Mouse (Mus musculus): ENCODE measurements around the gene Hist2h3c2. TPM values are rescaled to one million over a fixed set of nuclear protein-coding genes. Genes with fewer than 3 reads are reported as not detected.
"Not testable (repeated sequence)": the region's sequence is repeated elsewhere in the genome, so short reads cannot be mapped to it uniquely, and the experiment has no call there.

Hist2h3c2 gene
- polyA plus RNA-seq (2014; fragmentation: Nextera tagmentation; extraction: Ambion mirVana): 5.2 and 9.1 TPM in 2 replicates

DNA sequence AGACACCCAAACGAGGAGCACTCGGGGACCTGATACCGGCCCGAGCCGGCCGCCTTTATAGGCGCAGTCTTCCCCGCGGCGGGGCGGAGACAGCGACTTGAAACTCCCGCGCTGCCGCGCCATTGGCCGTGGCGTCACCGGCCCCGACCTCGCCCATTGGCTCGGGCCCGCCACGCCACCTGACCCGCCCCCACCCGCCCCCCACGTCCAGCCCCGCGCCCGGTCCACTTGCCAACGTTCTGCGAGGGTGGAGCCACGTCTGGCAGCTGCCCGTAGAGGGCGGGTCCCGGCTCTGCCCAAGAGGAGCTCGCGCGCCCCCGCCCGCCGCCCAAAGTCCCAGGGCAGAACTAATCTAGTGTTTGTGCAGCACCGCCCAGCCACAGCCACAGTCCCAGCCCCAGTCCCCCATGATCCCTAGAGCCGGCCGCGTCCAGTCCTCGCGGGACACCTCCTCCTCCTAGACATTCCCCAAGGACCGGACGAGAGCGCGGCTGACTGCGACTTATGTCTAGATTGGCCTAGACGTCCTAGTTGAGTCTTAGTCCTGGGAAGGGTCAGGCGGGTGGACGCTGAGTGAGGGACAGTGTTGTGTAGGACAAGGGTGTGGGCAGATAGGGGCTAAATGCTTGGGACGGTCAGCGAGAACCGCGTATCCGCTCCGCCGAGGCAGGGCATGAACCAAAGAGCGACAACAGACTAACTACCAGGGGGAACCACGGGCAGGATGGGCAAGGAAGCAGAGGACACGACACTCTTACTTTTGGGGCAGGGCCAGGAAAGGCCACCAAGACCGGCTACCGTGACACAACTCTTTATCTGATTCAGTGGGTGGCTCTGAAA, at the start of gene Hist2h3c2:
Gene Hist2h3c2 (minus strand): TSS at position 174 of the 840 bp plus-strand sequence.
- DNase-seq (ENCODE audit: low spot score); H3K9me3 ChIP-seq (replicated peaks; ENCODE audit: control insufficient read depth, low read length); H3K36me3 ChIP-seq (ENCODE audit: control insufficient read depth, insufficient read depth, low read length); H3K27me3 ChIP-seq (replicated peaks; ENCODE audit: control insufficient read depth, insufficient read depth, low read length): not testable (repeated sequence)
- Histone ChIP-seq H3K4me2 (ENCODE audit: low read length) (peak within 1 kb of the TSS; percentile 57), H3K4me3 (ENCODE audit: low read depth, low read length) (peak within 1 kb of the TSS; percentile 37), H3K4me1 (ENCODE audit: control insufficient read depth, insufficient read depth, low read length) (peaks cover 20% of the 10 kb centered on the region; the same call in 1 of the 2 replicates), H3K27ac (ENCODE audit: low read depth, low read length) (peak within 1 kb of the TSS; percentile 66), H3K9ac (ENCODE audit: low read length) (peak within 1 kb of the TSS; percentile 74)
- peak; percentile 88 for ATAC-seq
- WGBS: 0% methylated on average over 17 of the region's 68 CpGs

DNA sequence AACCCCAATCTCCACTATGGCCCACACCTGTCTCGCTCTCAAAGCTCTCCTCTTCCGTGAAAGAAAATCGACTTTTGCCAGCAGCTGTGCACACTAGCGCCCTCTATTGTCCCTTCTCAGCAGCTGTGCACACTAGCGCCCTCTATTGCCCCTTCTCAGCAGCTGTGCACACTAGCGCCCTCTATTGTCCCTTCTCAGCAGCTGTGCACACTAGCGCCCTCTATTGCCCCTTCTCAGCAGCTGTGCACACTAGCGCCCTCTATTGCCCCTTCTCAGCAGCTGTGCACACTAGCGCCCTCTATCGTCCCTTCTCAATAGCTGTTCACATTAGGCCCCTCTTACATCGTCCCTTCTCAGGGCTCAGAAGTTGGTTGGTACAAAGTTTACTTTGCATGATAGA, 48.4 kb upstream of the Hist2h3c2 start:
- not testable (repeated sequence) for DNase-seq (ENCODE audit: low spot score); H3K27me3 ChIP-seq (replicated peaks; ENCODE audit: control insufficient read depth, insufficient read depth, low read length); H3K9me3 ChIP-seq (replicated peaks; ENCODE audit: control insufficient read depth, low read length); H3K36me3 ChIP-seq (ENCODE audit: control insufficient read depth, insufficient read depth, low read length); H3K4me2 ChIP-seq (ENCODE audit: low read length); H3K4me3 ChIP-seq (ENCODE audit: low read depth, low read length); ATAC-seq; H3K9ac ChIP-seq (ENCODE audit: low read length); H3K4me1 ChIP-seq (ENCODE audit: control insufficient read depth, insufficient read depth, low read length); H3K27ac ChIP-seq (ENCODE audit: low read depth, low read length)
- 89% methylated on average over 11 of the region's 11 CpGs for WGBS

DNA sequence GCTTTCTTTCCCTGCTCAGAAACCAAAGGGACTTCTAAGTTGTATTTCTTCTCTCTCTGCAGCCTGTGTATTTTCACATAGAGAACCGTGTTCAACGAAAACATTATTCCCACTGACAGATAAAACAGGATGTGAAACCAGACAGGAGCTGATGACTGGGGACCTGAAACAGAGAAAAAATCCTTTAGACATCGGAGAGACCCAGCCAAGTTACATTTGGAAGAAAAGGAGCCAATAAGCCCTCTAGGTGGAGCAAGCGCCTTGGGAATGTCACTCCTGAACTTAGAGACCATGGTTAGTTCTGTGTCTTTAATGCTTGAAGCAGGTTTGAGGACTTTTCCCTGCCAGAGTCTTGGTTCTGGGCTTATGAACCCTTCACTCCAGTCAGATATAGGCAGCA, 45.5 kb upstream of the Hist2h3c2 start:
- no peak overlapping the region for H3K27ac ChIP-seq (ENCODE audit: low read depth, low read length)
- no peak overlapping the region for H3K4me2 ChIP-seq (ENCODE audit: low read length)
- H3K9me3 ChIP-seq (replicated peaks; ENCODE audit: control insufficient read depth, low read length): no peaks in the 10 kb centered on the region
- no peak overlapping the region for H3K9ac ChIP-seq (ENCODE audit: low read length)
- 25% methylated on average over 4 of the region's 4 CpGs for WGBS
- peak; percentile 59 for DNase-seq (ENCODE audit: low spot score)
- H3K36me3 ChIP-seq (ENCODE audit: control insufficient read depth, insufficient read depth, low read length): no peaks in the 10 kb centered on the region
- H3K4me3 ChIP-seq (ENCODE audit: low read depth, low read length): no peak overlapping the region
- no peaks in the 10 kb centered on the region for H3K27me3 ChIP-seq (replicated peaks; ENCODE audit: control insufficient read depth, insufficient read depth, low read length)
- no peaks in the 10 kb centered on the region for H3K4me1 ChIP-seq (ENCODE audit: control insufficient read depth, insufficient read depth, low read length)
- ATAC-seq: no peak

DNA sequence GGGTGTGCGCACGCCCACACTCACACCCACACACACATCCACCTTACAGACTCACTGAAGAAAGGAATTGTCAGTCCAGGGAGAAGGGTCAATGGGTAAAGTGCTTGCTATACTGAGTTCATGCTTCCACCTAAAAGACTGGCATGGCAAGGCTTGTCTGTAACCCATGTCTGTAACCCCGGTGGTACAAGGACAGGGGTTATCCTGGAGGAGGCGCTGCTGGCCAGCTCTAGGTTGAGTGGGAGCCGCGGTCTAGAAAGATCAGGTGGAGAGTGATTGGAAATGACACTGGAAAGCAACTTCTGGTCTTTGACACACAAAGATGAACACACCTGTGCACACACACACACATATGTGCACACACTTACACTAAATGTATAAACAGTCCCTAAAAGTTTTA, 41.7 kb upstream of the Hist2h3c2 start:
- Histone ChIP-seq H3K27ac (ENCODE audit: low read depth, low read length) (no peak overlapping the region), H3K4me3 (ENCODE audit: low read depth, low read length) (no peak overlapping the region), H3K4me1 (ENCODE audit: control insufficient read depth, insufficient read depth, low read length) (peaks cover 3% of the 10 kb centered on the region; the same call in 1 of the 2 replicates), H3K9ac (ENCODE audit: low read length) (no peak overlapping the region), H3K36me3 (ENCODE audit: control insufficient read depth, insufficient read depth, low read length) (no peaks in the 10 kb centered on the region), H3K4me2 (ENCODE audit: low read length) (no peak overlapping the region), H3K9me3 (replicated peaks; ENCODE audit: control insufficient read depth, low read length) (no peaks in the 10 kb centered on the region), H3K27me3 (replicated peaks; ENCODE audit: control insufficient read depth, insufficient read depth, low read length) (no peaks in the 10 kb centered on the region)
- DNase-seq (ENCODE audit: low spot score): no peak
- ATAC-seq: no peak
- WGBS: 57% methylated on average over 6 of the region's 6 CpGs

DNA sequence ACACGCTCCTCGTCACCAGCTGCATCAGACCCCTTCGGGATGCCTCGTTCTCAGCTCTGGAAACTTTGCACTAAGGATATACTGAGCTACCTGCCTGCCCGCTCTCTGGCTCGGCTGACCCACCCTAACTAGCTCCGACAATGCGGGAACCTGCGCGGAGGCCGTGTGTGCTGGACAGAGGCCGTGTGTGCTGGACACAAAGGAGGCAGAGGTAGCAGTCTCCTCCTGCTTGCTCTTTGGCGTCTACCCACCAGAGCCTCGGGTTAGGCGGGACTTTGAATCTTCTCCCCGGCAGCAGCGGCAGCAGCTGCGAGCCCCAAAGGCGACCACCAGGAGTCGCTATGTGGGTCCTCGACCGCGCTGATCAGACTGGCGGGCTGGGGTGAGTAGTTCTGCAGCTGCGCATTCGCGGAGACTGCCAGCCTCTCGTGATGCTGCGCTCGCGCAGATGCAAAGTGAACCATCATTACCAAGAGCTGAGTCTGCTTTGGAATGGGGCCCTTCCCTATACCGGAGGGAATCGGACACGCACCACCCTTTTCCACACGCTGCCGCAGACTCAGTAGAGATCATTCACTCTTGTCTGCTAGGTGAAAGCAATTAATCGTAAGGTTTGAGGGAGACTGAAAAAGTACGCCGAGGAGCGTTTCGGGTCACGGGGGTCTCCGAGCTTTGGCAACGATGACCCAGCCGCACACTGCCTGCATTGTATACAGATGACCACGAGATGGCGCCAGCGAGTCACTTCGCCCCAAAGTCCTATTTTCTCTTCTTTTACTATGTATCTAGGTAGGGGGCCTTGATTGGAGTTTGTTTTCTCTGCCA, 39.1 kb upstream of the Hist2h3c2 start:
- peak; percentile 98 for ATAC-seq

DNA sequence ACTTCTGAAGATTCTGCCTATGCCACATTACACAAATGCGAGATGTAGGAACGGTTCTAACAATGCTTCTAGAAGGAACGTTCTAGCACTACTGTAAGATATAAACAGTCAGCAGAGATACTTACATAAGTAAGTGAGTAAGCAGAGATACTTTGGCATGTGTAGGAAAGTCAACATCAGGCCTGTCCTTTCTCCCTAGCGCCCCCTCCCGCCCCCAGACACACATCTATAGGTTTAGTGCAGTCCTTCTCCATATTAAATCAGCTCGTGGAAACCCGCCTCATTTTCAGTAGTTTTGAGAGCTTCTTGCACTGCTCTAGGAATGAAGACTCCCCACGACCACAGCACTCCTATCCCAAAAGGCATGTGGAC, 38.5 kb upstream of the Hist2h3c2 start:
- peak; percentile 41 for DNase-seq (ENCODE audit: low spot score)
- H3K27ac ChIP-seq (ENCODE audit: low read depth, low read length): no peak overlapping the region

More for the DNA sequence above, 39.1 kb upstream of the Hist2h3c2 start:
- H3K27ac ChIP-seq (ENCODE audit: low read depth, low read length): peak overlapping the region; percentile 84
- peak overlapping the region; percentile 44 for H3K4me3 ChIP-seq (ENCODE audit: low read depth, low read length)
- H3K4me2 ChIP-seq (ENCODE audit: low read length): peak overlapping the region; percentile 55
- H3K36me3 ChIP-seq (ENCODE audit: control insufficient read depth, insufficient read depth, low read length): no peaks in the 10 kb centered on the region
- H3K9ac ChIP-seq (ENCODE audit: low read length): peak overlapping the region; percentile 65
- under 1% methylated on average over 49 of the region's 49 CpGs for WGBS
- H3K27me3 ChIP-seq (replicated peaks; ENCODE audit: control insufficient read depth, insufficient read depth, low read length): no peaks in the 10 kb centered on the region
- peaks cover 3% of the 10 kb centered on the region; the same call in 1 of the 2 replicates for H3K4me1 ChIP-seq (ENCODE audit: control insufficient read depth, insufficient read depth, low read length)
- no peaks in the 10 kb centered on the region for H3K9me3 ChIP-seq (replicated peaks; ENCODE audit: control insufficient read depth, low read length)
- peak; percentile 97 for DNase-seq (ENCODE audit: low spot score)

DNA sequence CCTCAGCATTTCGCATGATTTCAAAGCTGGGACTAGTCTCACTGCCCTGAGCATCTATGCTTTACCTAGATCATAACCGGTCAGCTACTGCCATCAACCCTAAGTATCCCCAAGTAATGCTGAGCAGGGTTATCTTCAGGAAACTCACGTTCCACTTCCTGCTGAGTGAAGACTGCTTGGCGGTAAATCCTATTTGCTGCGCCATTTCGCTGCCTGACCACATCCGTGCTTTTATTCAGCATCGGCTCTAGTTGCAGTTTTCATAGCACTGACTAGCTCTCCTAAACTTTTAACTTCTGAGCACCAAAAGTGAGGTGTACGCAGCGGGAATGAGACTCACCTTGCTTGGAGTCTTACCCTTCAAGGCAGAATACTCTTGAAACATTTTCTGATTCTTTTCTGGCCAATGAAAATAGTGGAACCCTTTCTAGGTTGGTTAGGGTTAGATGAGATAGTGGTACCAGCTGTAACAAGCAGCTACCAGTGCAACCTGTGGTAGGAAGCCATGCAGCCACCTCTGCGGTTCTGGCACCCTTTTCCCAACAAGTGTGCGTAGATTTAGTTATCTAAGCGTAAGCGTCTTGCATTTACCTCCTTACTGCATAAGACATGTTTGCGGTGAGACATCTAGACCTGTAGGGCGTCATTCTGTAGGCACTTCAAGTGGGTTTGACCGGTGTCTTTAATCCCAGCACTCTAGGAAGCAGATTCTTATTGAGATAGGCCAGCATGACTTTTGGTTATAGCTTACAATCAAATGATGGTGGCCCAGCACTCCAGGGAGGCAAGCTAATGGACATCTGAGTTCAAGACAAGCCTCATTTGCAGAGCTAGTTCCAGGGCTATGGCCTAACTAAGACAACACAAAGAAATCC, 34.9 kb upstream of the Hist2h3c2 start:
- Histone ChIP-seq H3K4me1 (ENCODE audit: control insufficient read depth, insufficient read depth, low read length) (peaks cover 3% of the 10 kb centered on the region; the same call in 1 of the 2 replicates), H3K4me3 (ENCODE audit: low read depth, low read length) (no peak overlapping the region), H3K4me2 (ENCODE audit: low read length) (no peak overlapping the region), H3K36me3 (ENCODE audit: control insufficient read depth, insufficient read depth, low read length) (no peaks in the 10 kb centered on the region), H3K27ac (ENCODE audit: low read depth, low read length) (no peak overlapping the region), H3K9me3 (replicated peaks; ENCODE audit: control insufficient read depth, low read length) (no peaks in the 10 kb centered on the region), H3K27me3 (replicated peaks; ENCODE audit: control insufficient read depth, insufficient read depth, low read length) (no peaks in the 10 kb centered on the region), H3K9ac (ENCODE audit: low read length) (no peak overlapping the region)
- ATAC-seq (no peak), DNase-seq (ENCODE audit: low spot score) (no peak)
- 91% methylated on average over 17 of the region's 17 CpGs for WGBS

More for the DNA sequence above, 38.5 kb upstream of the Hist2h3c2 start:
- ATAC-seq: no peak; the same call in 1 of the 2 replicates
- Histone ChIP-seq H3K4me1 (ENCODE audit: control insufficient read depth, insufficient read depth, low read length) (peaks cover 3% of the 10 kb centered on the region; the same call in 1 of the 2 replicates), H3K36me3 (ENCODE audit: control insufficient read depth, insufficient read depth, low read length) (no peaks in the 10 kb centered on the region), H3K4me2 (ENCODE audit: low read length) (peak overlapping the region; percentile 55), H3K4me3 (ENCODE audit: low read depth, low read length) (peak overlapping the region; percentile 44), H3K9me3 (replicated peaks; ENCODE audit: control insufficient read depth, low read length) (no peaks in the 10 kb centered on the region), H3K27me3 (replicated peaks; ENCODE audit: control insufficient read depth, insufficient read depth, low read length) (no peaks in the 10 kb centered on the region), H3K9ac (ENCODE audit: low read length) (peak overlapping the region; percentile 65)
- 17% methylated on average over 8 of the region's 8 CpGs for WGBS

All from forebrain, embryonic 14.5 days (tissue).